Mouse (Mus musculus) cerebellum, adult 11-12 months (tissue): ENCODE results near the gene Taf12.

Experiments used
- DNase-seq: peaks from one replicate; pipeline ENCODE4 v3.0.0; 2022

Taf12 gene

DNA sequence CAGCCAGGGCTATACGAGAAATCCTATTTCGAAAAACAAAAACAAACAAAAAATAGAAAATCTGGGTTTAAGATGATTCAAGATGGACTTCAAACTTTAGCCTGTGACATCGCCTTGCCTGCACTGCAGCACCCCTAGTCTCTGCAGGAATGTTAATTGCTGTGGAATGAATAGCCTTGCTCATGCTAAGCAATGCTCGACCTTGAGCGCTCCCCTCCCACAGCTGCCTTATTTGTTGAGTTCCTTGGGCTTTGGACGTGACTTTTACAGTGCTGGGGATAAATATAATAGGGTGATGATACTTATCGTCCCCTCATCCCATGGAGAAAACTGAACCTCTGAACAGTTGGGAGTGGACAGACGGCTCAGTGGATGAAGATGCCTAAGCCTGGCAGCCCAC is 41.5 kb downstream of the Taf12 start:
- no peak for DNase-seq

- no peak for DNase-seq
Measured at GRCm38 (mm10) chr4:132326481-132326880, 52.3 kb downstream of the Taf12 start.

DNA sequence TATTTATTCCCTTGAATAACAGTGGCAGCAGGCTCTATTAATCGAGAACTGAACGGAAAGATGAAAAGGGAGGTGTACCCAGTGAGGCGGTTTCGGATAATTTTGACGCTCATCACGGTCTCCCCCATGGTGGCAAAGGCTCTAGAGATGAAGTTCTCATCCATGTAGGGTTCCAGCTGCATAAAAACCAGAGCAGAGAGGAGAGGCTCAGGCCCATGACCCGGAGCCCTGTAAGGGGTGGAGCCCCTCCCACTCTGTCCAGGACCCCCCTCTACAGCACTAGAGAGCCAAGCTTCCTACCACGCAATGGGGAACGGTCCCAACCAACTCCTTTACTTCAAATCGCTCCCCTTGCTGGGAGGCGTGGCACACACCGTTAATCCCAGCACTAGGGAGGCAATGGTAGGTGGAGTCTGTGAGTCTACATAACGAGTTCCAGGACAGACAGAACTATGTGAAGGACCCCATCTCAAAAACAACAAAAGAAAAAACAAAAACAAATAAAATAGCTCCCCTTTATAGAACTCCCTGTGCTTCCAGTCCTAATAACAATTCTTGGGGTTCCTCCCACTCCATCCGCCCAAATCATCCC is 54.3 kb downstream of the Taf12 start:
- no peak for DNase-seq

DNA sequence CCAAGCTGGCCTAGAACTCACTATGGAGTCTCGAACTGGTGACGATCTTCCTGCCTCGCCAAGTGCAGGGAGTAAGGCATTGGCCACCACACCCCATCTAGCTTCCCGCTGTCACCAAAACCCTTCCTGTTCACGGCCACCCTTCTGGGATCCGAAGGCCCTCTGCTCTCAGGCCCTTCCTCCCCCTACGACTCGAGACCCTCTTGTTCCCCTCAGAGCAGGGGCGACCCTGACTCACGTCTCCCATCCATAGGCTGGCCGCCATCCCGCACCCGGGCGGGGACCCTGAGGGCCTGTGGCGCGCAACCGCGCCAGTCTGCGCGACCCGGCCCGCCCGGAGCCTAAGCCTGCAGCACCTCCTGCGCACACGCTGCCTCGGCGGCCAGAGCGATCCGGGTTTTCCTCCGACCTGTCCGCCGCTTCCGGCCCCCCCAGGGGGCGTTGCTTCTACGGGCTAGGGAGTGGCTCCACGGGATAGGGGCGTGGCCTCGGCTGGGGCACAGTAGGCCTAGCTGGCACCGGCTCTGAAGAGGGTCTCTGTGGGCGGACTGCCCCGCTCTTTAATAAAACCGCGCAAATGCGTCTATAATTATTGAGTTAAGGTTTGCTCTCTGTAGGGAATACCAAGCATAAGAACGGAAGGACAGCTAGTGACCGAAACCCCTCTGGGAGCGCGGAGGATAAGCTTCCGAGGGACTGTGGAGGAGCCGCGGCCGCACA is 55.1 kb downstream of the Taf12 start, which contains the start of gene Trnau1ap:
TSS of gene Trnau1ap (minus strand) at position 424 of the 720 bp plus-strand sequence.
- peak; percentile 85 for DNase-seq

- DNase-seq = no peak
Measured at GRCm38 (mm10) chr4:132329835-132330354, 55.7 kb downstream of the Taf12 start.

GRCm38 (mm10) chr4:132331960-132332359 is 57.8 kb downstream of the Taf12 start:
- no peak for DNase-seq

- DNase-seq = no peak
Measured at GRCm38 (mm10) chr4:132332880-132333279, 58.7 kb downstream of the Taf12 start.

DNA sequence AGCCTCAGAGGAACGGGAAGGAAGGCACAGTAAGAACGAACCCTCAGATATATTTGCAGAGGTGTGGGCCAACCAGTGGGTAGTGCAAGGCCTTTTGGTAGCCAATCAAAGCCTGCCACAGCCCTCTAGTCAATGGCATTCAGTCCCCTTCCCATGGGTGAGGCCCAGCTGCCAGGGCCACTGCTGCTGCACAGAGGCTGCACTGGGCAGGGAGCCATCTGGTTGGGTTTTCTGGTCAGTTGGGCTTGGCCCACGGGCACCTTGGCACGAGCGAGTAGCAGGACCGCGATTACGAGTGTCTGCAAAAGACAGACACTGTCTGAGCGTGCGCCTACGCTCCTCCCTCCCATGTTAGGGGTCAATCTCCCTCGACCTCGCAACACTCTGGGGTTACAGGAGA is 64.8 kb downstream of the Taf12 start:
- no peak for DNase-seq

GRCm38 (mm10) chr4:132341451-132341850 is 67.3 kb downstream of the Taf12 start:
- no peak for DNase-seq

DNA sequence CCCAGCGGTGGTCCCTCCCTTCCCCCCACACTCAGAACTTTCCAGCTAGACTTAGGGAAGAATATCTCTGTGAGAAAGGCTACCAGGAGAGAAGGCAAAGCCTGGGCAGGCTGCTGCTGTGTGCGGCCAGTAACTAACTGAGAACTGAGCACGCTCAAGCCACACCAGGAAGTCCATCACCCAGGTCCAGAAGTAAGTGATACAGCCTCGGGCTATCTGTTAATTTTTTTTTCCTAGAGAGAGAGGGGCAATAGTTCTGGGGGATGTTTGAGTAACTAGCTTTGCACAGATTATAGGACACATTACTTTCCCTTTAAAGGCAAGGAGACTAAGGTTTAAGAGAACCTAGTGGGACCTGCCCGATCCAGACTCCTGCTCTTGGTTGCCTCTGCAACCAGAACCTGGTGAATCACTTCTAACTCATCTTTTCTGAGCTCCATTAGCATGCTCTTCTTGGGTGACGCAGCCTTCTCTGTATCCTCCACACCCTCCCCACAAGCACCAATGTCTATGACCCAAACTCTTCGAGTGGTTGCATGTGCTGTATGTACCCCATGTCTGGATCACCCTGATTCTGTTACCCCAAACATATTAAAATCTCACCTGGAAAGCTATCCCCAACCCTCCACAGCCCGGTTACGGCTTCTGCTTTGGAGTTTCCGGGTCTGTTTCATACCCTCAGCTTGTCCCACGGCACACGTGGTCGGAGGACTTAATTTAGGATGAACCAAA is 70.4 kb downstream of the Taf12 start:
- no peak for DNase-seq
